Mouse (Mus musculus): ENCODE measurements at regions not wholly inside any gene's neighbourhood (a gene's known extent, or its start where the extent isn't known, plus 50 kb on each side); places are given as distances from the start of the nearest gene placed in this dataset.

GRCm38 (mm10) chr14:99366281-99366987, 67.9 kb downstream of the Klf5 start:
- DNase-seq: no peak

GRCm38 (mm10) chr14:99366996-99367555, 68.6 kb downstream of the Klf5 start:
- DNase-seq: no peak

- DNase-seq: no peak
Measured at GRCm38 (mm10) chr14:99369366-99369765, 70.9 kb downstream of the Klf5 start.

- peak in 1 of 2 experiments; percentile 19 for DNase-seq
Measured at GRCm38 (mm10) chr14:99373682-99374081, 75.2 kb downstream of the Klf5 start.

- DNase-seq: peak in 1 of 2 experiments; percentile 4
Measured at GRCm38 (mm10) chr14:99375040-99375610, 76.6 kb downstream of the Klf5 start.

GRCm38 (mm10) chr14:99376652-99377502, 78.4 kb downstream of the Klf5 start:
- DNase-seq: no peak

- no peak for DNase-seq
Measured at GRCm38 (mm10) chr14:99381262-99382017, 82.9 kb downstream of the Klf5 start.

- no peak for DNase-seq
Measured at GRCm38 (mm10) chr14:99382051-99382450, 83.6 kb downstream of the Klf5 start.

- DNase-seq: no peak
Measured at GRCm38 (mm10) chr14:99383170-99383569, 84.7 kb downstream of the Klf5 start.

GRCm38 (mm10) chr14:99387581-99387980, 89.1 kb downstream of the Klf5 start:
- DNase-seq: no peak

GRCm38 (mm10) chr14:99389306-99389705, 90.8 kb downstream of the Klf5 start:
- no peak for DNase-seq

GRCm38 (mm10) chr14:99391700-99392099, 93.2 kb downstream of the Klf5 start:
- DNase-seq: no peak

GRCm38 (mm10) chr14:99392813-99393212, 94.3 kb downstream of the Klf5 start:
- no peak for DNase-seq

- no peak for DNase-seq
Measured at GRCm38 (mm10) chr14:99393611-99394010, 95.1 kb downstream of the Klf5 start.

GRCm38 (mm10) chr14:99403155-99403726, 104.8 kb downstream of the Klf5 start:
- peak; percentile 34 to 40 for DNase-seq

GRCm38 (mm10) chr14:99405228-99405627, 106.7 kb downstream of the Klf5 start:
- no peak for DNase-seq

GRCm38 (mm10) chr14:99411835-99412234, 113.3 kb downstream of the Klf5 start:
- DNase-seq: no peak

- DNase-seq: no peak
Measured at GRCm38 (mm10) chr14:99416169-99416568, 117.7 kb downstream of the Klf5 start.

- no peak for DNase-seq
Measured at GRCm38 (mm10) chr14:99418970-99419369, 120.5 kb downstream of the Klf5 start.

GRCm38 (mm10) chr14:99423334-99423733, 124.8 kb downstream of the Klf5 start:
- no peak for DNase-seq

GRCm38 (mm10) chr14:99427049-99427448, 128.6 kb downstream of the Klf5 start:
- DNase-seq: no peak

- DNase-seq: peak; percentile 10 to 28
Measured at GRCm38 (mm10) chr14:99430323-99430722, 131.8 kb downstream of the Klf5 start.
